Mouse (Mus musculus) brain, embryonic 18.5 days (tissue): ENCODE measurements around the gene Ugt1a5.

ENCODE experiments used
- DNase-seq: peaks from one replicate; pipeline ENCODE4 v3.0.0-alpha.2; 2012; ENCODE audit warnings: low read depth, low spot score

The Ugt1a5 gene

DNA sequence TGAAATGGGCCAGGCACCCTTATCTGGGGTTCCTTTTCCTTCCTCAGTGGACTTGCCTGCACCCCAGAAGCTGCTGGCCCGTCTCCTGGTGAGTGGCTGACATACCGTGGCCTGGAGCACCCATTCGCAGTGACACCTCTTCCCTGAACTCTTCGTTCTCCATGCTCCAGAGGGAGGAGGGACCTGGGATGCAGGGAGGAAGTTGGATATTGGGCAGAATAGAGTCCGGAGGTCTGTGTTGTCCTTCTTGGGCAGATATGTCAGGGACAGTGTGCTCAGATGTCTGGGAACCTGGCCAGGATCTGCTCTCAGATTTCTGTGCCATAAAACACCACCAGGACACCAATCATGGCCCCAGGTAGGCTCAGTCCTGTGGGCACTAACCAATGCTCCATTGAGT is 74.3 kb downstream of the Ugt1a5 start:
- DNase-seq, result no peak

DNA sequence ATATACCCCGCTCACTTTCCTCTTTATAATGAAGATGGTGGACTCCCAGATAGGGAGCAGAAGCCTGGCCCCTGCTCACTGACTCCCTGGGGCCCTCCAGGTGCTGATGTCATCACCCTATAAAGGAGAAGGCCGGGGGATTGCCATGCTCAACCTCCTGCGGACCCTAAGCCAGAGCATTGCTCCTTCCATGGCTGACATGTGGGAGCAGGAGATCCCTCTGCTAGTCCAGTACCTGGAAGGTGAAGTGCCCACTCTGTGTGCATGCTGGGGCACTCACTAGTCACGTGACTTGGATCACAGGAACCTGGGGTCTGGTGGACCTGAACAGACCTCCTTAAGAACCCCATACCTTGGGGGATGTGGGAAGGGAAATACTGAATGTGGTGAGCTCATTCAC is 74.8 kb downstream of the Ugt1a5 start:
- DNase-seq, result no peak

DNA sequence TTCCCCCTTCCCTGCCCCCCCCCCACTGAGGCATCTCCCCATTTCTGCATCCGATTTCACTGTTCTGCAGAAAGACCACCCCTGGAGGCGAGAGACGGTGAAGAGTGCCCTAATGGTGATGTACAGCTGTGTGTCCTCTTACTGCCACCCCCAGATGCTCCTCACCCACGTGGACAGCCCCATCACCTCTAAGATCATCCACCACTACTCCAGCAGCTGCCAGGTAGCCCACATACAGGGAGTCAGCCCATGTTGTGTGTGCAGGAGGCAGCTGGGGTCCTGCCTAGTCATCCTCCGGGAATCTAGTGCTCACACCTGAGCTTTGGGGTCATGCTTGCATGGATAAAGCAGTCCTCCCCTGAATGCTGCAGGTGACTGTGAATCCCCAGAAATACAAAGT is 78.0 kb downstream of the Ugt1a5 start:
- no peak for DNase-seq

DNA sequence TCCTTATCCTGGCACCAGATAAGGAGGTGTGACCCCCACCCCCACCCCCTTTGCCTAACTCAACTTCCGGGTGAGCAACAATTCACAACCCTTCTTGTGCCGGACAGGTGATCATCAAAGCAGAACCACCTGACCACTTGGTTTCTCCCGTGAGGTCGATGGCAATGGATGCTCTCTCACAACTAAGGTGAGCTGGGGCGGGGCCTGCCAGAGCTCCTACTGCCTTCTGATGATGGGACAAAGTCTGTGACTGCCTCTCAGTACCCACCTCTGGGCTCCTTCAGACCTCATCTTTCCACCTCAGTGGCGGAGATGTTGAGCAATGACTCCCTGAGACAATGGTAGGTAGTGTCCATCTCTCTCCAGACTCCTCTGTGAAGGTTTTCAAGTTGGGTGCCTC is 80.1 kb downstream of the Ugt1a5 start:
- no peak for DNase-seq

DNA sequence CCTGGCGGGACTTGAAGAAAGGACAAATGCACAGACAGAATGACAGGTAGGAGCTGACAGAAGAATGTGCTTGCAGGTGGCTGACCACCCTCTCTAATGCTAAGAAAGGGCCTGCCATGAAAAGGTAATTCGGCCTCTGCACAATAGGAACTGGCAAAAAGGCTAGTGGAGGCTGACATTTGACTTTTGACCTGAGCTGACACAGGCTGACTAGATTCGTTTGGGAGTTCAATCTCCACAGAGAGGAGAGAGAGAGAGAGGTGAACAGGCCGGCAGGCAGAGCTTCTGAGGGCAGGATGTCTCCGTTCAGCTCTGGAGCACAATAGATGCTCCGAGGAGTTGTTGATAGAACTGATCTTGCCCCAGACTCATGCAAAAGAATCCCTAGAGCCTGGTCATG is 80.6 kb downstream of the Ugt1a5 start:
- no peak for DNase-seq

DNA sequence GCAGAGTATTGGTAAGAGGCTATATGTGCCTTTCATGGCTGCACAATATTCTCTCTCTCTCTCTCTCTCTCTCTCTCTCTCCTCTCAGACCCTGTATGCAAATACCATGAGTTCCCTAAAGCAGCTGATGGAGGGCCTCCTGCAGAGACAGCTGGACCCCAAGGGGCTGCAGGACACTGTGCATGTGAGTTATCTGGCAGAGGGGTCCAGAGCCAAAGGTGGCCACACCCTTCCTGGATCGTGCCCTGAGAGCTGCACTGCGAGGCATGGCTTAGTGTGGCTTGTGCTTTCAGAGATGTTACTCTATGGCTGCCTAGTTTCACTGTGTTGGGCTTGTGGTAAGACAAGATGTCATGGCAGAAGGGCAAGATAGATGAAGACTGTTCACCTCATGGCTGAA is 81.8 kb downstream of the Ugt1a5 start:
- DNase-seq, result no peak

DNA sequence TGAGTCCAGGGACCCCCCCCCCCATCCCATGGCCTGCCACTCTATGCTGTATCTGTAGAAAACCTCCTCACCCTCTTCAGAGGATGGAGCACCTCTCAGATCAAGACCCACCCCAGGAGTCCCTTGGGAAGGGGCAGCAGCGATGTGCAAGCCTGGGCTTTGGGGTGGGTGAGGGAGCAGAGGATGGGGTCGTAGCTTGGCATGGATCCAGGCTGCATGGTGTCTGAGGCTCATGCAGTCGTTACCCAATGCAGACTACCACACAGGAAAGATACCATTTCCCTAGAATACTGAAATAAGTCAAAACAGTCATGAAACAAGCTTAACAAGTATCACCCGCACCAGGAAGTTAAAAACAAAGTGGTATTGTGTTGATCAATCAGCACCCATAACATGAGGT is 82.8 kb downstream of the Ugt1a5 start:
- no peak for DNase-seq

DNA sequence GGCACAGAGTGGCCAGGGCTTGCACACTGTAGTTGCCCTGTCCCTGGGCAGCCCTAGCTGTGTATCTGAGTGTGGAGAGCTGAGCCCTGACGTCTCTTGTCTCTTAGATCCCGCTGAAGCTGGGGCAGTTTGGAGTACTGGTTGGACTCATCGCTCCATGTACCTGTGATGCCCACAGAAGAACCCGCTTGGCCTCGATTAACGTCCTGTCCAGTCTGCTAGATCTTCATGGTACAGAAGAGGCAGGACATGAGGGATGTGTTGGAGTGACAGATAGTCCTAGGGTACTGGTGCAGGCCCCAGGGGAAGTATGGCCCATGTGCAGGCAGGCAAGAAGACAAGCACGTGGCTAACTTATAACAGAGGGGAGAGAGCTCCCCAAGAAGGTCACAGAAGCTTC is 83.8 kb downstream of the Ugt1a5 start:
- no peak for DNase-seq

DNA sequence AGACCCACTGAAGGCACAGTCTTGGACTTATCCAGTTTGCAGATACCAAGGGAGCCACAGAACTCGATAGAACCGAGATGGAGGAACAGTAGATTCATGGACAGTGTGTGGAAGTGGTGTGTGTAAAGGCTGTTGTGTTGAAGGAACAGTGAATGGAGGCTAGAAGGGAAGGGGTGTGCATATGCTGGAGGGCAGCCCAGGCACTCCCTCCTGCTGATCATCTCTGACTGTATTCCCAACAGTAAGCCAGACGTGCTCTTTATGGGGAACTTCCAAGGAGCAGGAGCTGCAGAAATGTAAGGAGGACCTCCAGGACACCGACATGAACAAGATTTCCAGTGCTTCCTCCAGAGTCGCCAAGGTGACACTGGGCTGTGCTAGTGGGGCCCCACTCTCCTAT is 84.2 kb downstream of the Ugt1a5 start:
- no peak for DNase-seq

DNA sequence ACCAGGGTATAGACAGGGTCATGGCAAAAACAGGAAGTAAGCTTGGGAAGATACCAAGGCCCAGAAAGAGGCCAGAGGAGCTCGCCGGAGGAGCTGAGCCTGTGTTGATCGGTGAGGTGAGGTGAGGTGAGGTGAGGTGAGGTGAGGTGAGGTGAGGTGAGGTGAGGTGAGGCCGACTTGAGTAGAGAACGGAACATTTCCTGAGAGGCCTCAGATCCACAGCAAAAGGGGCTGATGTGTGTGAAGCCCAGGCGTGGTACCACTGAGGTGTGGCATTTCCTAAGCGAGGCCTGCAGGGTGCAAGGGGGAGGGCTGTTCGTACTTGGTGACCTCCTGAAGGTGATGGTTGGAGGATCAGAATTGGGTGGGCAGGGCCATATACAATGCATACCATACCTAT is 87.3 kb downstream of the Ugt1a5 start:
- no peak for DNase-seq

DNA sequence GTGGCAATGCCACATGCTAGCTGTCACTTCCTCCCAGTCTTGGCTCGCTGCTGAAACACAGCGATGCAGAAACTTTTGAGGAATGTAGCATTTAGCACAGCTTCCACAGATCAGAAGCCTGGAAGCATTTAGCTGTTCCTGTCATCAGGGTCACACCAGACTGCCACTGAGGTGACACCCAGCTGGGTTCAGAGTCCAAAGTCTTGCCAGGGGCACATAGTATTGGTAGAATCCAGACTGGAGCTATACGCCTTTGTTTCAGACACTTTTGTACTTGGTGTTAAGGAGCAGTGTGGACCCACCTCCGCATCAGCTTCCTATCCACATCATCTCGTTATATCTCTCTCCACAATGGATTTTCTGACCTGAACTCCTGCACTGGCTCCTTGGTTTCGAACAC is 87.7 kb downstream of the Ugt1a5 start:
- no peak for DNase-seq

DNA sequence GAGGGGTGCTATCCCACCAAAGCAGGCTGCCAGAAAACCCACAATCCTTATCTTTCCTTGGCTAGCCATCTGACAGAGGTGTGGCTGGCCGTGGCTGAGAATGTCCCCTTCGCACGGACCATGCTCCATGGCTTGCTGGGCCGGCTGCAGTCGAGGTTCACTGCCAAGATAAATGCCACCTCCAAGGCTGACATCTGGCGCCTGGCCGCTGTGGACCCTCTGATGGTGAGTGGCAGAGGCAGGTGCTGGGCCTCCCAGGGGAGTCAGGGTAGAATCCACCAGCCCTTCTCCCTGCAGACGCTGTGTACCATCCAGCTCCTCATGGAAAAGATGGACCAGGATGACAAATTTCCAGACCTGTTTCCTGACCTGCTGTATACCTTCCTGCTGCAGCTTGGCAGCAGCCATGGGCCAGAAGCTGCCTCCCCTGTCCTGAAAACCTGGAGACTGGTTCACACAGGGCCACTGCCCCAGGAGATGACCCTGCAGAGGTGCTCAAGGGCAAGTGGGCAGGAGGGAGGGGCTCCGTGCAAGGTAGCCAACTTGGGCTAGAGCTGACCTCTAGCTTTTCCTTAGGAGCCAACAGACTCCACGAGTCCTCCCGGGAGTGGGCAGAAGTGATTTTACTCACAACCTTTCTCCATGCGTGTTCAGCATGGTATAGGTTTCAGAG is 89.1 kb downstream of the Ugt1a5 start:
- no peak for DNase-seq

DNA sequence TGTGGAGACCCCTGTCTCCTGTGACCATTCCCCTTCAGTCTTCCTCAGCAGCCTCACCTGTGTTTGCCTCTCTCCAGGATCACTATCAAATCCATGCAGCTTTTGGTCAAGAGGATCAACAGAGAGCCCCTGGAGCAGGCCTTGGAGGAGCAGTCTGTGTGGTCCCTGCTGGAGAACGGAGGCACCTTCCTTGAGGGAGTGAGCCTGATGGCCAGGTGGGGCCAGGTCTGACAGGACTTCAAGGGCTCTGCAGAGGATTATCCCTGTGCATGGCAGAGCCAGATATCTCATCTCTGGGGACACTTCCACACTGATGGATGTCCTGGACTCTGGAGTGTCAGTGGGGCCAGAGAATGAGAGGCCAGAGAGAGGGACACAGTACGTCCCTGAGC is 89.7 kb downstream of the Ugt1a5 start:
- DNase-seq, result no peak

DNA sequence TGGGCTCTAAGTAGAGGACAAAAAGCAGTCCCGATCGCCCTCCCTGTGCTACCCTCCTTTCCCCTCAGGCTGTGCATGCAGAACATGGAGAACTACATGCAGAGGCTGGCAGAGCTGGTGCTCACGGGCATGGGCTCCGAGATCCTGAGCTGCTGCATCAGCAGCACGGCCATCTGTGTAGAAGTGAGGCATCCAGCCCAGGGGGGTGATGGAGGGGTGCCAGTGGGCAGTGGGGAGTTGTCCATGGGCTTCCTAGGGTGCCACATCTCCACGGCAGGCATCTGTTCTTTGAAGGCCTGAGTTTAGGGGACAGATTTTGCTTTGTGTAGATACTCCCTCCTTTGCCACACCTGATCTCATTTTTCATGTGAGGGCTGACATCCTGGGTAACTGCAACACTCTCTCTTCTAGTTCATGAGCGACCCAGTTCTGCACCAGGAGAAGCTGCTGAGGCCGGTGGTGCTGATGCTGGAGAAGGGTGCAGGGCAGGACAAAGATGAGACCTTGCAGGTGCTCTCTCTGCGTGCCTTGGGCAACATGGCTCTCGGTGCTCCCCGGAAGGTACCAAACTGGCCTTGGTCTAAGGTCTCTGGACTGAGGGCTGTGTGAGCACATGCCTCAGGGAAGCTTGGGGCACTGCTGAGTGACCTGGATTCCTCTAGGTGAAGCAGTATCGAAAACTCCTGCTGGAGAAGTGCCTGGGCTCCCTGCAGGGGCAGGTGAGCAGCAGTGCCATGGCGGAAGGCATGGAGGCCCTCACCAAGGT is 90.4 kb downstream of the Ugt1a5 start:
- no peak for DNase-seq

DNA sequence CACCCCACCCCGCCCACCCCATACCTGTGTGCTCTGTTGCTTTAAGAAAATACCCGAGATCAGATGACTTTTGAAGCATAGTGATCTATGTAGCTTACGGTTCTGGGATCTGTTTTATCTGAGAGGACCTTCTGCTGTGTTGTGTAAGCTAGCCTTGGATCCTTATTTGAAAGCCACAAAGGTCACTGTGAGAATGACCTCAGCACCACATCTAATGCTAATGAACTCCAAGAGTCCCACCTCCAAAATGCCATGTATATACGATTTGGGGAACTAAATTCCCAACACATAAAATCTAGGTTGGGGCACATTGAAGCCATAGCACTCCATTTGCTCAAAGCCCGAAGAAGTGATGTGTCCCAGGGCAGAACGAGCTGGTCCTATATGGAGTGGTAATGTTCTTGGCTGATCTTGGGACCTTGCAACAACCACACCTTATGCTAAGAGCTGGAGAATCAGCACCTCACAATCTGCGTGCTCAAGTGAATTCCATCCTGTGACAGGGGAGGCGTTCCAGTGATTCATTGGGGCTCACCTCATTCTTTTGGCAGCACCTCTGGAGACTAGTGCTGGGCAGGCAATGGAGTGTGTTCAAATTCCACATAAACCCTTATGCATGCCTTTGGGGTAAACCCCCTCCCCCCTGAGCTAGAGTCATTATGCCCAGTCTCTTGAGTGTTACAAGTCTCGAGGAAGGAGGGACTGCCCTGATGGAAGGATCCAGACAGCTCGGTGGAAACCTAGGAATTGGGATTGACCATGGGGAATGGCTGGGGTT is 91.3 kb downstream of the Ugt1a5 start:
- DNase-seq, result no peak

DNA sequence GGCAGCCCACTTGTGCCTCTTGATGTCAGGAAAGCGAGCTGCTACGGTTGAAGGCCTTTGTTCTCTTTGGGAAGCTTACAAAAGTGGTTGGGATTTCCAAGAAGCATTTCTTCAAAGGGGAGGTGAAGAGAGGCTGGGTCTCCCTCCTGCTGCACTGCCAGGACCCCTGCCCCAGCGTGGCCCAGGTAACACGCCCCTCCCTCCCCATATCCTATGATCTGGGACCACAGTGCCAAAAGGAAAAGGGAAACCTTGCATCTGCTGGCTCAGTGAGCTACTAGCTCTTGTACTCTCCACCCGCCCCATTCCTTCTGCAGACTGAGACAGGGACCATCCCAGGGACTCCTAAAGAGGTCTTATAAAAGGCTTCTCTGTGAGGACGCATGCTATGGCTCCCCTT is 91.9 kb downstream of the Ugt1a5 start:
- DNase-seq, result no peak

DNA sequence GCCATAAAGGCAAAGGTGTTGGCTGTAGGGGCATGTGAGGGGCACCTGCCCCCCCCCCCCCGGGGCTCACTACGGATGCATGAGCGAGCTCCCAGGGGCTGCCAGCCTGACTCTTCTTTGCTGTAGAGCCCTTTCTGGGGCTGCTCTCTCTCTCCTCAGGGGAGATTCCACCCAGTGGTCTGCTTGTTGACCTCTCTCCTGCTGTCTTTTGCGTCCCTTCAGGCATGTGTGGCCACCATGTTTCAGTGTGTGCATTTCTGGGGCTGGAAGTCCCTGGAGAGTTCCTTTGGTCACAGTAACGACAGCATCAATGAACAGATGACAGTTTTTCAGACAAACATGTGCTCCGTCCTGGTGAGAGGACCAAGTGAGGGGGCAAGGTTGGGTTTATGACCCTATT is 92.5 kb downstream of the Ugt1a5 start:
- DNase-seq, result no peak

DNA sequence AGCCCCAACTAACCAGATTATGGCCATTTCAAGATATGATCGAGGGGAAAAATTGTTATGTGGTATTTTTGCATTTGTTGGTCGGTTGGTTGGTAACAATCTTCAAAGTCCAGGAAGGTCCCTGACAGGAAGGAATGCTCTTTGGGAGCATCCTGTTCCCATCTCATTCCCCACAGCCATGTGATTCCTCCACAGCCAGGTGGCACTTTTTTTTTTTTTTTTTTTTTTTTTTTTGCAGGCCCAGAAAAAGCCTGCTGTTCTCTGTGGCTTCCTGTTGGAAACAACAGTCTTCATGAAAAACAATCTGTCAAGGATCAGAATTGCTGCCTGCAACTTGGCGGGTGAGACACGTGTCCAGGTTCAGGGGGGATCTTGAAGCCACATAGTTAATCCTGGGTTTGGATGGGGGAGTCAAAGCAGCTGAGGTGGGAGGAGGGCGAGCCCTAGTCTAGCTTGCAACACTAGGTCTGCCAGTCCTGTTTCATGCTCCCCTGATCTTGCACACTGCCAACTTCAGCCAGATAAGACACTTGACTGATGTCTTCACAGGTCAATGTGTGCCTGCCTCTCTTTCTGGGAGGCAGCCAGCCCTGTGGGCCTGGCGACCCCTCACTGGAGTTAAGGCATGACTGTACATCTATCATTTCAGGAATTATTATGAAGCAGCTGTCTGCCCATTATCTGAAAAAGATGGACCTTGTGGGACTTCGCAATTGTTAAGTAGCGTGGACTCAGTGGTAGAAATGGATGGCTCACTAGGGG is 93.2 kb downstream of the Ugt1a5 start:
- DNase-seq, result no peak

DNA sequence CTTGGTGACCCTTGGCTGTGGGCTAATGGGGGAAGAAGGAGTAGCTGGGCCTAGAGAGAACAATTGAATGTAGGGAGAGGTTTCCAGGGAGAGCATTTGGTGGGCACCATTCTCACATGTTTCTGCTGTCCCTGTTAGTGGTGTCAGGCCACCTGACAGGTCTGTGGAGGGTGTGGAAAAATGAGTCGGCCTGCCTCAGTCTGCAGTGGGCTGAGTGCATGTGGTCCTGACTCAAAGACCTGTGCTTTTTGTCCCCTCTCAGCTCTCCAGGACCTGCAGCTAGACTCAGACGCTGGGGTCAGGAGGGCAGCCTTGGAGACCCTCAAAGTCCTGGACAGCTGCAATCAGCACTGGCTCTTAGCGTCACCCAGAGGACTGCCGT is 93.8 kb downstream of the Ugt1a5 start:
- DNase-seq, result no peak

DNA sequence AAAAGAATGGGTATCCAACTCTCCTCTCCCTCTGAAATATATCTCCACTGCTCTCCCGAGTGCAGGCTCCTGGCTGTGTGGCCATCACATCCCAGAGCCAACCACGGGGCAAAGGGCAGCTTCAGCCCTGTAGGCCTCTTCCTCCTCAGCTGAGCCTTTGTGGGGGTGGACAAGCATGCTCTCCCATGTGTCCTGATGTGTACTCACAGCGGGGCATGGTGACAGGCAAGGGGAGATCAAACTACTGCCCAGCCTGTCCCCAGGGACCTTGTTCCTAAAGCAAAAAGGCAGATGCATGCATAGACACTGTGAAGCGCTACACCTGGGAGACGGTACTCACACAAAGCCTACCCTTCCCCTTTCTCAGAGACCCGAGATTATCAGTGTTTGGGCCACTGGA is 94.3 kb downstream of the Ugt1a5 start:
- no peak for DNase-seq

DNA sequence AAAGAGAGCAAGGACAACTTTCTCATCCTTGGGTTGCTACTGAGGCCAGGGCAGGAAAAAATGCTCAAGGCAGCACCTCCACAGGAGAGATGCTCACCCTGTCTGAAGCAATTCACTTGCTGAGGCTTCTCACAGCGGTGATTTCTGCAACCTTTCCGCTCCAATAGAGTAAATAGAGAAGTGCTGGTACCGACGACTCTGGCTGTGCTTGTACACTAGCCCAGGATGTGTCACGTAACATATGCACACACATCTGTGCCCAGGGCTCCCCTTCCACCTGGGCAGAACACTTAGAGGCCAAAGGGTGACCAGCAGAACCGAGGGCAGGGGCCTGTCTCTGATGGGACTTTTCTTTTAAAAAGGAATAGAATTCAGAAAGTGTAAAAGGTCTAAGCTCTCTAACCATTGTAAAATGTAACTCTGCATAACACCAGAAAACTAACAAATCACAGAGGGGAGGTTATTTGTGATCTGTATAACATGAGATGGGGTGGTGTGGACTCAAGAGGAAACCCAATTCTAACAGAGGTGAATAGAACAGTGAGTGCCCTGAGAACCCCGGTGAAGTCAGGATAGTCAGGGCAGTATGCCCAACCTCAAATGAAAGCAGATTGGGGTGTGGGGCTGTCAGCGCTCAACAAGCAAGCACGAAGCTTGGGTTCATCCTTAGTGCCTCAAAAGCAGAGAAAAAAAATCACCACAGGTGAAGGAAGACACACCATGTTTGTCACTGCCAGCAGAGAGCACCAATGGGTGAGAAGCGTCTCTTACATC is 95.0 kb downstream of the Ugt1a5 start:
- no peak for DNase-seq
